Mouse (Mus musculus) liver, embryonic 16.5 days (tissue): ENCODE measurements around the gene Grik4. TPM values are rescaled to one million over a fixed set of nuclear protein-coding genes. Genes with fewer than 3 reads are reported as not detected.
A peak's percentile ranks its signal among the peaks of the same experiment; 100 is the strongest.

Experiments used
- ATAC-seq: fragments of 200-750 bp; cut with Nextera tagmentation; 2 replicates; pipeline ENCODE4 v1.8.0; 2017; ENCODE audit warnings: low read depth, mild to moderate bottlenecking, moderate number of reproducible peaks, moderate library complexity
- H3K27ac ChIP-seq: fragments of 300-500 bp; sonication (generic); 2 replicates; pipeline ENCODE4 v1.5.1; 2014; ENCODE audit warnings: mild to moderate bottlenecking, low read length
- H3K27me3 ChIP-seq: fragments of 300-500 bp; sonication (generic); 2 replicates; pipeline ENCODE4 v1.6.1; 2014; ENCODE audit warnings: low read depth, low read length, mixed read lengths; ENCODE audit not compliant: control insufficient read depth, insufficient read depth
- H3K36me3 ChIP-seq: fragments of 300-500 bp; sonication (generic); 2 replicates; pipeline ENCODE4 v1.6.1; 2014; ENCODE audit warnings: mild to moderate bottlenecking; ENCODE audit not compliant: control insufficient read depth, insufficient read depth
- H3K4me1 ChIP-seq: fragments of 300-500 bp; sonication (generic); 2 replicates; pipeline ENCODE4 v1.6.1; 2014; ENCODE audit warnings: low read depth, low read length, mixed read lengths; ENCODE audit not compliant: control insufficient read depth
- H3K4me2 ChIP-seq: fragments of 300-500 bp; sonication (generic); 2 replicates; pipeline ENCODE4 v1.6.1; 2014; ENCODE audit warnings: low read depth, low read length, mixed read lengths
- H3K4me3 ChIP-seq: fragments of 300-500 bp; sonication (generic); 2 replicates; pipeline ENCODE4 v1.5.1; 2014; ENCODE audit warnings: low read depth, mild to moderate bottlenecking, low read length
- H3K9ac ChIP-seq: fragments of 300-500 bp; sonication (generic); 2 replicates; pipeline ENCODE4 v1.6.1; 2014; ENCODE audit warnings: low read depth, low read length
- H3K9me3 ChIP-seq: fragments of 300-500 bp; sonication (generic); replicated peaks from 2 replicates; pipeline ENCODE4 v1.6.1; 2016; ENCODE audit warnings: low read length; ENCODE audit not compliant: control insufficient read depth
- WGBS: fragments of 180-500 bp; shearing (Covaris S2); extraction: QIAGEN DNeasy Blood & Tissue Kit; methylation state at CpG from one replicate; pipeline ENCODE4 v1.1.7; 2014; ENCODE audit not compliant: insufficient replicate concordance; 5-methylcytosine and 5-hydroxymethylcytosine counted together
- polyA plus RNA-seq: library from polyadenylated mRNA; unstranded; fragments of >200 nt; fragmentation: Nextera tagmentation; extraction: Ambion mirVana; gene quantifications from 2 replicates; pipeline ENCODE4 v1.2.1, GENCODE M21; 2015

Gene Grik4
- polyA plus RNA-seq, 1 experiment from 2014 or later, result 0.24 TPM

- no peak overlapping the region for H3K4me2 ChIP-seq
- no peak overlapping the region for H3K27ac ChIP-seq
- H3K4me1 ChIP-seq, result no peaks in the 10 kb centered on the region
- H3K9me3 ChIP-seq, result no peaks in the 10 kb centered on the region
- H3K4me3 ChIP-seq, result no peak overlapping the region
- H3K36me3 ChIP-seq, result no peaks in the 10 kb centered on the region
- 64% methylated on average over 11 of the region's 11 CpGs for WGBS
- H3K9ac ChIP-seq, result no peak overlapping the region
- ATAC-seq, result no peak
- H3K27me3 ChIP-seq, result no peaks in the 10 kb centered on the region
Observed at GRCm38 (mm10) chr9:42801929-42802328, 142.4 kb downstream of the Grik4 start.

DNA sequence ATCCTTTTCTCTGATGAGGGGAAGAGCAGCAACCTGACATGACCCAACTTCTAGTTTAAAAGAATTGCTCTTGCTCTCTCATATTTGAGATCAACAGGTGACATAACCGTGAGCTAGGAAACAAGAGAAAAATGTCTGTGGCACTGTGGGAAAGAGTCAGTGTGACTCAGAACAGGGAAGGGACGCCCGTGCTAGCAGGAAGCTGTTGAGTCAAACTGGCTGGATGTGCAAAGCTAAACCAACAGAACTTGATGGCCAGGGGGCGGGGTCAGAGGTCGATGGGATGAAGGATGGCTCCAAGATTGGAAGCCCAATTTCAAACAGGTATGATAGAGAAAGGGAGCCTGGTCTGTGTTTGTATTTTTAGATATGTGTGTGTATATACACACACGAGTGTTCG lies 144.2 kb downstream of the Grik4 start:
- no peak for ATAC-seq
- Histone ChIP-seq H3K4me3 (no peak overlapping the region), H3K27ac (no peak overlapping the region), H3K27me3 (no peaks in the 10 kb centered on the region), H3K9me3 (no peaks in the 10 kb centered on the region), H3K4me1 (no peaks in the 10 kb centered on the region), H3K4me2 (no peak overlapping the region), H3K9ac (no peak overlapping the region), H3K36me3 (no peaks in the 10 kb centered on the region)
- 52% methylated on average over 7 of the region's 7 CpGs for WGBS

GRCm38 (mm10) chr9:42799694-42800093 lies 144.6 kb downstream of the Grik4 start:
- Histone ChIP-seq H3K27me3 (no peaks in the 10 kb centered on the region), H3K36me3 (no peaks in the 10 kb centered on the region), H3K4me2 (no peak overlapping the region), H3K9ac (no peak overlapping the region), H3K4me1 (no peaks in the 10 kb centered on the region), H3K9me3 (no peaks in the 10 kb centered on the region), H3K27ac (no peak overlapping the region), H3K4me3 (no peak overlapping the region)
- ATAC-seq, result no peak
- 68% methylated on average over 5 of the region's 5 CpGs for WGBS

- Histone ChIP-seq H3K9ac (no peak overlapping the region), H3K4me2 (no peak overlapping the region), H3K27ac (no peak overlapping the region), H3K36me3 (no peaks in the 10 kb centered on the region), H3K9me3 (no peaks in the 10 kb centered on the region), H3K4me1 (no peaks in the 10 kb centered on the region), H3K27me3 (no peaks in the 10 kb centered on the region), H3K4me3 (no peak overlapping the region)
- no peak for ATAC-seq
- WGBS, result 36% methylated on average over 5 of the region's 5 CpGs
Observed at GRCm38 (mm10) chr9:42799242-42799641, 145.1 kb downstream of the Grik4 start.

GRCm38 (mm10) chr9:42798280-42798679 lies 146.0 kb downstream of the Grik4 start:
- Histone ChIP-seq H3K4me1 (no peaks in the 10 kb centered on the region), H3K27me3 (no peaks in the 10 kb centered on the region), H3K4me2 (no peak overlapping the region), H3K9me3 (no peaks in the 10 kb centered on the region), H3K36me3 (no peaks in the 10 kb centered on the region), H3K9ac (no peak overlapping the region), H3K4me3 (no peak overlapping the region), H3K27ac (no peak overlapping the region)
- WGBS, result 56% methylated on average over 4 of the region's 4 CpGs
- no peak for ATAC-seq

DNA sequence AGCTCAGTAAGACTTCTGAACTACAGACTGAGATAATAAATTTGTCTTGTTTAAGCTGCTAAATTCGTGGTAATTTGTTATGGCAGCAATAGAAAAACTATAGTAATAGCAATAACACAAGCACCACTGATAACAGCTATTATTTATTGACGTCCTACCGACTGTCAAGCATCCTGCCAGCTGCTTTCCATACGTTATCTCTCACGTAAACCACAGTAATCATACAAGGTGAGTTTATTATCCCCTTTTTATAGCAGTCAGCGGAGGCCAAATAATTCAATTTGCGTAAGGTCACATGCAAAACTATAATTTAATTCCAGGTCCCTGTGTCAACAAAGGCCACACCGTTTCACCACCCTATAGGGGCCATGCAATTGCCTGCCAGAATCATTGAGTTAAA lies 147.0 kb downstream of the Grik4 start:
- no peak overlapping the region for H3K4me2 ChIP-seq
- WGBS, result 45% methylated on average over 8 of the region's 8 CpGs
- H3K4me1 ChIP-seq, result no peaks in the 10 kb centered on the region
- H3K27ac ChIP-seq, result no peak overlapping the region
- H3K4me3 ChIP-seq, result no peak overlapping the region
- no peak overlapping the region for H3K9ac ChIP-seq
- no peak for ATAC-seq
- no peaks in the 10 kb centered on the region for H3K27me3 ChIP-seq
- H3K9me3 ChIP-seq, result no peaks in the 10 kb centered on the region
- H3K36me3 ChIP-seq, result no peaks in the 10 kb centered on the region

- Histone ChIP-seq H3K4me2 (no peak overlapping the region), H3K27ac (no peak overlapping the region), H3K27me3 (no peaks in the 10 kb centered on the region), H3K9ac (no peak overlapping the region), H3K9me3 (no peaks in the 10 kb centered on the region), H3K4me3 (no peak overlapping the region), H3K36me3 (no peaks in the 10 kb centered on the region), H3K4me1 (no peaks in the 10 kb centered on the region)
- WGBS, result 30% methylated on average over 8 of the region's 8 CpGs
- peak; percentile 19; the same call in 1 of the 2 replicates for ATAC-seq
Observed at GRCm38 (mm10) chr9:42795881-42796280, 148.4 kb downstream of the Grik4 start.

- no peaks in the 10 kb centered on the region for H3K9me3 ChIP-seq
- H3K36me3 ChIP-seq, result no peaks in the 10 kb centered on the region
- no peak for ATAC-seq
- no peak overlapping the region for H3K27ac ChIP-seq
- H3K4me3 ChIP-seq, result no peak overlapping the region
- H3K27me3 ChIP-seq, result no peaks in the 10 kb centered on the region
- WGBS, result 66% methylated on average over 4 of the region's 4 CpGs
- H3K9ac ChIP-seq, result no peak overlapping the region
- H3K4me1 ChIP-seq, result no peaks in the 10 kb centered on the region
- no peak overlapping the region for H3K4me2 ChIP-seq
Observed at GRCm38 (mm10) chr9:42794006-42794405, 150.3 kb downstream of the Grik4 start.

GRCm38 (mm10) chr9:42793581-42793980 lies 150.7 kb downstream of the Grik4 start:
- H3K36me3 ChIP-seq, result no peaks in the 10 kb centered on the region
- no peaks in the 10 kb centered on the region for H3K4me1 ChIP-seq
- H3K4me2 ChIP-seq, result no peak overlapping the region
- H3K27me3 ChIP-seq, result no peaks in the 10 kb centered on the region
- no peak for ATAC-seq
- WGBS, result 53% methylated on average over 8 of the region's 8 CpGs
- H3K4me3 ChIP-seq, result no peak overlapping the region
- H3K27ac ChIP-seq, result no peak overlapping the region
- no peaks in the 10 kb centered on the region for H3K9me3 ChIP-seq
- H3K9ac ChIP-seq, result no peak overlapping the region

DNA sequence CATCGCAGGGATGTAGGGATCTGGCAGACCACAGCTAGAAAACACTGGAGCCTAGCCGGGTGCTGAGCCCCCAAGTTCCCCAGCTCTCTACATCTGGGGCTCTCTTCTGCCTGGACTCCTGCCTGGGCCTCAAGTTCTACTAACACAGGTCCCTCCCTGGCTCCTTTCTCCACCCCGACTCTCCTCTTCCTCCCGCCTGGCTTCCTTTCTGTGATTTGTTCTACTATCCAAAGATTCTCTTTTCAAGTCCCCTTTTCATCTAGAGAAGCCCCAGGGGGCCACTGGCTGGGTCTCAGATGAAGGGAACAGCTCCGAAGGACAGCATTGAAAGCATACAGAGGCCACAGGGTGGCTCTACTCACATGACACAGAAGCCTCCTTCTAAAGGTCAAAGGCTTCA lies 151.9 kb downstream of the Grik4 start:
- H3K4me1 ChIP-seq, result no peaks in the 10 kb centered on the region
- WGBS, result 42% methylated on average over 5 of the region's 5 CpGs
- no peak overlapping the region for H3K27ac ChIP-seq
- no peak for ATAC-seq
- no peaks in the 10 kb centered on the region for H3K36me3 ChIP-seq
- H3K4me3 ChIP-seq, result no peak overlapping the region
- no peaks in the 10 kb centered on the region for H3K9me3 ChIP-seq
- H3K4me2 ChIP-seq, result no peak overlapping the region
- no peak overlapping the region for H3K9ac ChIP-seq
- H3K27me3 ChIP-seq, result no peaks in the 10 kb centered on the region
